Mouse (Mus musculus) CH12.LX (cell line): ENCODE results near the gene Laptm4a.
"Not testable (repeated sequence)": the region's sequence is repeated elsewhere in the genome, so short reads cannot be mapped to it uniquely, and the experiment has no call there.

ENCODE experiments used
- BHLHE40 ChIP-seq: IDR thresholded peaks from 2 replicates; pipeline ENCODE4 v1.6.1; 2011; ENCODE audit warnings: mild to moderate bottlenecking, low read depth, low read length, improper control_type of control experiment
- CTCF ChIP-seq, 2 experiments: IDR thresholded peaks in 1 of 2; conservative IDR thresholded peaks in 1 of 2; 2 replicates each; pipeline ENCODE4 v1.5.1; 2011 to 2012; ENCODE audit warnings: low read depth in 2 of 2, low read length in 2 of 2, improper control_type of control experiment in 1 of 2, inconsistent platforms in 1 of 2, mild to moderate bottlenecking in 1 of 2, moderate library complexity in 1 of 2
- JUND ChIP-seq: conservative IDR thresholded peaks from 2 replicates; pipeline ENCODE4 v1.6.1; 2011; ENCODE audit warnings: low read depth, low read length, improper control_type of control experiment
- MAFK ChIP-seq: IDR thresholded peaks from 2 replicates; pipeline ENCODE4 v1.6.1; 2011; ENCODE audit warnings: low read length, improper control_type of control experiment; ENCODE audit not compliant: insufficient replicate concordance
- MAZ ChIP-seq: IDR thresholded peaks from 2 replicates; pipeline ENCODE4 v1.6.1; 2012; ENCODE audit warnings: low read depth, mild to moderate bottlenecking, inconsistent platforms, low read length, improper control_type of control experiment, moderate library complexity
- MXI1 ChIP-seq: IDR thresholded peaks from 2 replicates; pipeline ENCODE4 v1.6.1; 2011; ENCODE audit warnings: mild to moderate bottlenecking, low read depth, low read length, improper control_type of control experiment
- TCF12 ChIP-seq: IDR thresholded peaks from 2 replicates; pipeline ENCODE4 v1.6.1; 2014; ENCODE audit warnings: low read depth, mild to moderate bottlenecking, inconsistent platforms, low read length, improper control_type of control experiment
- USF2 ChIP-seq: conservative IDR thresholded peaks from 2 replicates; pipeline ENCODE4 v1.6.1; 2011; ENCODE audit warnings: low read depth, low read length, improper control_type of control experiment
- ZC3H11A ChIP-seq: IDR thresholded peaks from 2 replicates; pipeline ENCODE4 v1.6.1; 2012; ENCODE audit warnings: low read depth, mild to moderate bottlenecking, inconsistent platforms, low read length, improper control_type of control experiment

DNA sequence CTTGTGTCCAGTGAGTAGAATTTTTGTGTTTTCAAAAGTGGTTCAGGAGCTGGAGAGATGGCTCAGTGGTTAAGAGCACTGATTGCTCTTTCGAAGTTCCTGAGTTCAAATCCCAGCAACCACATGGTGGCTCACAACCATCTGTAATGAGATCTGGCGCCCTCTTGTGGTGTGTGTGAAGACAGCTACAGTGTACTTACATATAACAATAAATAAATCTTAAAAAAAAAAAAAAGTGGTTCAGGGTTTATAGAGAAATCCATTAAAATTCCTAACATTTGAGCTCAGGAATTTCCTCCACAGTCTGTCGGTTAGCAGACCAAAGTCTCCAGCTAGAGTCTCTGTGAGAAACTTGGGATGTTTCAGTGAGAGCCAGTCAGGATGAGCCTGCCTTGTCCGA lies 14.7 kb downstream of the Laptm4a start:
- TF ChIP-seq MXI1, TCF12, JUND, BHLHE40, USF2, MAFK, MAZ, ZC3H11A: not testable (repeated sequence)
- peak; percentile 20 to 59; a peak in 3 of 4 replicates for TF ChIP-seq CTCF (conservative IDR thresholded peaks at IDR 0.05 in 1 of 2, IDR thresholded peaks at IDR 0.05 in 1 of 2; ENCODE audit: low read depth in 2 of 2, low read length in 2 of 2)
